Mouse (Mus musculus): ENCODE measurements around the gene Arfrp1. TPM values are rescaled to one million over a fixed set of nuclear protein-coding genes. Genes with fewer than 3 reads are reported as not detected.

The Arfrp1 gene
- 10 to 100 TPM; 43.2 to 50.1 TPM for total RNA-seq (2021)
- long read RNA-seq, experiment 1, transcript Arfrp1-203 (8 exons, 2,447 nt): major isoform, 6 of 26 reads
- long read RNA-seq, experiment 1, partial matches to known transcripts: 2 of 26 reads
- long read RNA-seq, experiment 1, other reads (novel, unspliced or antisense): 16 of 26 reads
- long read RNA-seq, experiment 2, transcript Arfrp1-203 (8 exons, 2,447 nt): major isoform, 12 of 33 reads
- long read RNA-seq, experiment 2, partial matches to known transcripts: 1 of 33 reads
- long read RNA-seq, experiment 2, other reads (novel, unspliced or antisense): 16 of 33 reads

GRCm38 (mm10) chr2:181364860-181365596 is at the start of gene Arfrp1, which contains the start of gene Zgpat:
Arfrp1 (minus strand) TSS chr2:181365404.
Zgpat (plus strand) TSS chr2:181364928.
- peak within 1 kb of the TSS; percentile 77 for H3K4me3 ChIP-seq
- peak within 1 kb of the TSS; percentile 96 for H3K27ac ChIP-seq
- TF ChIP-seq CTCF (conservative IDR thresholded peaks at IDR 0.05): 0 out of 2 replicates have a peak, but pooled peaks have one; percentile 15
- peak; percentile 88 to 89 for DNase-seq (ENCODE audit: low spot score in 2 of 2)

GRCm38 (mm10) chr2:181413141-181413540 is 47.9 kb upstream of the Arfrp1 start:
- no peak for TF ChIP-seq CTCF (conservative IDR thresholded peaks at IDR 0.05)
- no peak for DNase-seq (ENCODE audit: low spot score in 2 of 2)

GRCm38 (mm10) chr2:181410760-181411473 is 45.7 kb upstream of the Arfrp1 start:
- H3K27ac ChIP-seq: no peak overlapping the region
- TF ChIP-seq CTCF (conservative IDR thresholded peaks at IDR 0.05): peak; percentile 91
- H3K4me3 ChIP-seq: no peak overlapping the region
- peak; percentile 46 to 68 for DNase-seq (ENCODE audit: low spot score in 2 of 2)

More at GRCm38 (mm10) chr2:181413141-181413540, 47.9 kb upstream of the Arfrp1 start:
- H3K4me3 ChIP-seq: no peak overlapping the region
- no peak overlapping the region for H3K27ac ChIP-seq

GRCm38 (mm10) chr2:181409643-181410042 is 44.4 kb upstream of the Arfrp1 start:
- no peak for TF ChIP-seq CTCF (conservative IDR thresholded peaks at IDR 0.05)
- Histone ChIP-seq H3K27ac (no peak overlapping the region), H3K4me3 (no peak overlapping the region)
- no peak for DNase-seq (ENCODE audit: low spot score in 2 of 2)

GRCm38 (mm10) chr2:181403722-181404121 is 38.5 kb upstream of the Arfrp1 start:
- TF ChIP-seq CTCF (conservative IDR thresholded peaks at IDR 0.05): no peak
- Histone ChIP-seq H3K4me3 (no peak overlapping the region), H3K27ac (no peak overlapping the region)
- no peak for DNase-seq (ENCODE audit: low spot score in 2 of 2)

GRCm38 (mm10) chr2:181401497-181401896 is 36.3 kb upstream of the Arfrp1 start:
- DNase-seq (ENCODE audit: low spot score in 2 of 2): no peak

GRCm38 (mm10) chr2:181397207-181397761 is 32.1 kb upstream of the Arfrp1 start:
- DNase-seq (ENCODE audit: low spot score in 2 of 2): no peak
- Histone ChIP-seq H3K4me3 (no peak overlapping the region), H3K27ac (no peak overlapping the region)
- no peak for TF ChIP-seq CTCF (conservative IDR thresholded peaks at IDR 0.05)

More at GRCm38 (mm10) chr2:181401497-181401896, 36.3 kb upstream of the Arfrp1 start:
- no peak overlapping the region for H3K4me3 ChIP-seq
- no peak overlapping the region for H3K27ac ChIP-seq
- TF ChIP-seq CTCF (conservative IDR thresholded peaks at IDR 0.05): no peak

- no peak overlapping the region for H3K27ac ChIP-seq
- H3K4me3 ChIP-seq: no peak overlapping the region
- DNase-seq (ENCODE audit: low spot score in 2 of 2): no peak
- TF ChIP-seq CTCF (conservative IDR thresholded peaks at IDR 0.05): no peak
Measured at GRCm38 (mm10) chr2:181394086-181394485, 28.9 kb upstream of the Arfrp1 start.

- Histone ChIP-seq H3K27ac (no peak overlapping the region), H3K4me3 (no peak overlapping the region)
- DNase-seq (ENCODE audit: low spot score in 2 of 2): peak; percentile 83 to 87
- TF ChIP-seq CTCF (conservative IDR thresholded peaks at IDR 0.05): peak; percentile 96
Measured at GRCm38 (mm10) chr2:181392600-181393213, 27.5 kb upstream of the Arfrp1 start.

- TF ChIP-seq CTCF (conservative IDR thresholded peaks at IDR 0.05): no peak
- no peak overlapping the region for H3K4me3 ChIP-seq
- no peak for DNase-seq (ENCODE audit: low spot score in 2 of 2)
- H3K27ac ChIP-seq: no peak overlapping the region
Measured at GRCm38 (mm10) chr2:181391541-181391940, 26.3 kb upstream of the Arfrp1 start.

- no peak for TF ChIP-seq CTCF (conservative IDR thresholded peaks at IDR 0.05)
- no peak overlapping the region for H3K4me3 ChIP-seq
- DNase-seq (ENCODE audit: low spot score in 2 of 2): no peak
- H3K27ac ChIP-seq: no peak overlapping the region
Measured at GRCm38 (mm10) chr2:181391022-181391421, 25.8 kb upstream of the Arfrp1 start.
